Mouse (Mus musculus) bone marrow, adult 2 months (tissue): ENCODE results near the gene Taar7e. TPM values are rescaled to one million over a fixed set of nuclear protein-coding genes. Genes with fewer than 3 reads are reported as not detected.
"Not testable (repeated sequence)": the region's sequence is repeated elsewhere in the genome, so short reads cannot be mapped to it uniquely, and the experiment has no call there.

ENCODE experiments used
- H3K27ac ChIP-seq: fragments of 200-500 bp; 2 replicates; pipeline ENCODE4 v1.5.1; 2012; ENCODE audit warnings: low read depth, mild to moderate bottlenecking, control low read depth, inconsistent platforms, low read length; ENCODE audit not compliant: control insufficient read depth, poor library complexity, insufficient read depth
- H3K4me1 ChIP-seq: fragments of 200-500 bp; 2 replicates; pipeline ENCODE4 v1.6.1; 2011; ENCODE audit warnings: low read length; ENCODE audit not compliant: control insufficient read depth, insufficient read depth
- H3K4me3 ChIP-seq: fragments of 200-500 bp; replicated peaks from 2 replicates; pipeline ENCODE3; 2011; ENCODE audit warnings: mild to moderate bottlenecking, low read depth, low read length, control low read depth; ENCODE audit not compliant: control insufficient read depth
- CTCF ChIP-seq: fragments of 200-500 bp; IDR thresholded peaks from 2 replicates; pipeline ENCODE4 v1.5.1; 2011; ENCODE audit warnings: low read length, control low read depth; ENCODE audit not compliant: control insufficient read depth, insufficient read depth
- POLR2A ChIP-seq: fragments of 200-500 bp; IDR thresholded peaks from 2 replicates; pipeline ENCODE4 v1.6.1; 2011; ENCODE audit warnings: low read depth, mild to moderate bottlenecking, control low read depth, low read length, borderline replicate concordance; ENCODE audit not compliant: control insufficient read depth
- WGBS: fragments of 180-500 bp; shearing (Covaris S2); methylation state at CpG from one replicate; pipeline ENCODE4 v1.1.7; 2018; 5-methylcytosine and 5-hydroxymethylcytosine counted together
- polyA plus RNA-seq: library from polyadenylated mRNA; stranded (reverse); fragments of >200 nt; gene quantifications from 2 replicates; pipeline ENCODE4 v1.2.4, GENCODE M21; 2011; ENCODE audit warnings: low replicate concordance; ENCODE audit not compliant: missing spikeins, insufficient read depth, insufficient read length

The Taar7e gene
- polyA plus RNA-seq, 1 experiment: not detected

GRCm38 (mm10) chr10:24040120-24040869 is 2.9 kb downstream of the Taar7e start:
- TF ChIP-seq CTCF (no peak), POLR2A (no peak)
- Histone ChIP-seq H3K4me1 (no peaks in the 10 kb centered on the region), H3K27ac (no peak overlapping the region), H3K4me3 (no peak overlapping the region)
- WGBS: 66% methylated on average over 2 of the region's 2 CpGs

GRCm38 (mm10) chr10:24049210-24049609 is 11.8 kb downstream of the Taar7e start, which contains the start of gene Taar7f:
Gene Taar7f (plus strand): TSS chr10:24049510.
- Histone ChIP-seq H3K27ac (no peak within 1 kb of the TSS), H3K4me3 (no peak within 1 kb of the TSS), H3K4me1 (no peaks in the 10 kb centered on the region)
- TF ChIP-seq CTCF (no peak), POLR2A (no peak)

- Histone ChIP-seq H3K4me1 (no peaks in the 10 kb centered on the region), H3K4me3 (no peak overlapping the region), H3K27ac (no peak overlapping the region)
- 66% methylated on average over 5 of the region's 5 CpGs for WGBS
- TF ChIP-seq POLR2A (no peak), CTCF (no peak)
Observed at GRCm38 (mm10) chr10:24052039-24052438, 14.6 kb downstream of the Taar7e start.

- WGBS: 28% methylated on average over 3 of the region's 3 CpGs
- Histone ChIP-seq H3K27ac (no peak overlapping the region), H3K4me3 (no peak overlapping the region), H3K4me1 (no peaks in the 10 kb centered on the region)
- TF ChIP-seq CTCF: no peak
- no peak for TF ChIP-seq POLR2A
Observed at GRCm38 (mm10) chr10:24058986-24059385, 21.6 kb downstream of the Taar7e start.

GRCm38 (mm10) chr10:24074751-24075150 is 37.3 kb downstream of the Taar7e start:
- H3K4me3 ChIP-seq, H3K27ac ChIP-seq, H3K4me1 ChIP-seq: not testable (repeated sequence)
- WGBS: 45% methylated on average over 2 of the region's 2 CpGs

- H3K27ac ChIP-seq, H3K4me1 ChIP-seq, H3K4me3 ChIP-seq: not testable (repeated sequence)
- 77% methylated on average over 2 of the region's 4 CpGs for WGBS
Observed at GRCm38 (mm10) chr10:24076200-24076599, 38.8 kb downstream of the Taar7e start, which contains the start of gene Taar8a. Gene Taar8a (plus strand): TSS chr10:24076500.

- WGBS: 37% methylated on average over 3 of the region's 3 CpGs
- no peak for TF ChIP-seq POLR2A
- TF ChIP-seq CTCF: no peak
- no peak overlapping the region for H3K4me3 ChIP-seq
- H3K27ac ChIP-seq: no peak overlapping the region
- no peaks in the 10 kb centered on the region for H3K4me1 ChIP-seq
Observed at GRCm38 (mm10) chr10:24080166-24080565, 42.8 kb downstream of the Taar7e start.

- Histone ChIP-seq H3K4me1 (no peaks in the 10 kb centered on the region), H3K4me3 (no peak overlapping the region), H3K27ac (no peak overlapping the region)
- TF ChIP-seq CTCF (no peak), POLR2A (no peak)
- WGBS: 84% methylated on average over 5 of the region's 5 CpGs
Observed at GRCm38 (mm10) chr10:24085936-24086335, 48.5 kb downstream of the Taar7e start.

GRCm38 (mm10) chr10:24086555-24086954 is 49.1 kb downstream of the Taar7e start:
- no peak overlapping the region for H3K4me3 ChIP-seq
- WGBS: 34% methylated on average over 5 of the region's 5 CpGs
- H3K4me1 ChIP-seq: no peaks in the 10 kb centered on the region
- H3K27ac ChIP-seq: no peak overlapping the region
- TF ChIP-seq CTCF: no peak
- no peak for TF ChIP-seq POLR2A
